ENCODE assay signal across 28 mouse cellular contexts in the genomic region with DNA sequence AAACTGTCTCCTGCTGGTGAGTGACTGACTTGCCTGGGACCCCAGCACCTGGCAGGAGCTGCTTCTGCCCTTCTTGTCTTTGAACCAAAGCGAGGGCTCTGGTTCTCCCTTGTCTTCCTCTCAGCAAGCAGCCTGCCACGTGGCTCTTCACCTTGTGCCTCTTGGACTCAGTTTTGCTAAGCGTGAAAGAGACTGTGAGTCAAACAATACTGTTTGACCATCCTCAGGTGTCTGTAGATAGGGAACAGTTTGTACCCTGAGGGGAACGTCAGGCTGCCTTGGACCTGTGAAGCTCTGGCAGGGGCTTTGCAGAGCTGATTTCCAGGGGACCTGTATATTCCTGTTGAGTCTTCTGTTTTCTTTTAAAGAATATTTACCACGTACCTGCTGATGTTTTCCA. TPM values are rescaled to one million over a fixed set of nuclear protein-coding genes. Genes with fewer than 3 reads are reported as not detected.
"Had no signal": no experiment of that assay in that cellular context is flagged by ENCODE, and none has a peak within 500 bp of the region (broad histone marks: within the 10 kb centered on the region; RNA-seq: fewer than 3 reads in every experiment).

No protein-coding gene starts in this region.

- H3K9ac ChIP-seq: heart, embryonic 12.5 days; heart, embryonic 13.5 days; heart, embryonic 15.5 days; hindbrain, embryonic 12.5 days; hindbrain, embryonic 13.5 days; hindbrain, embryonic 14.5 days; hindbrain, embryonic 15.5 days; kidney, embryonic 15.5 days had no signal

- H3K36me3 ChIP-seq: heart, embryonic 10.5 days; heart, embryonic 12.5 days; heart, embryonic 13.5 days; heart, embryonic 15.5 days; hindbrain, embryonic 10.5 days; hindbrain, embryonic 12.5 days; hindbrain, embryonic 13.5 days; hindbrain, embryonic 15.5 days; kidney, embryonic 15.5 days had no signal

- H3K27me3 ChIP-seq: heart, embryonic 12.5 days; heart, embryonic 15.5 days; hindbrain, embryonic 12.5 days; hindbrain, embryonic 13.5 days; hindbrain, embryonic 15.5 days; kidney, embryonic 15.5 days had no signal

- H3K27ac ChIP-seq: heart, embryonic 10.5 days; heart, embryonic 13.5 days; heart, embryonic 15.5 days; hindbrain, embryonic 10.5 days; hindbrain, embryonic 12.5 days; hindbrain, embryonic 13.5 days; hindbrain, embryonic 14.5 days; hindbrain, embryonic 15.5 days; hindbrain, postnatal 0 days; kidney, embryonic 15.5 days; kidney, postnatal 0 days; layer of hippocampus, adult 2 months; left cerebral cortex, adult 2 months had no signal

- H3K9me3 ChIP-seq: heart, embryonic 10.5 days; heart, embryonic 12.5 days; heart, embryonic 13.5 days; heart, embryonic 15.5 days; hindbrain, embryonic 10.5 days; hindbrain, embryonic 12.5 days; hindbrain, embryonic 13.5 days; hindbrain, embryonic 15.5 days; kidney, embryonic 15.5 days had no signal

- ATAC-seq: hindbrain, embryonic 16.5 days; hindbrain, postnatal 0 days had no signal

- H3K4me2 ChIP-seq: heart, embryonic 11.5 days; heart, embryonic 12.5 days; heart, embryonic 13.5 days; heart, embryonic 15.5 days; hindbrain, embryonic 12.5 days; hindbrain, embryonic 13.5 days; hindbrain, embryonic 14.5 days; hindbrain, embryonic 15.5 days; kidney, embryonic 15.5 days had no signal

- H3K4me1 ChIP-seq: heart, embryonic 10.5 days; heart, embryonic 12.5 days; heart, embryonic 13.5 days; heart, embryonic 15.5 days; hindbrain, embryonic 10.5 days; hindbrain, embryonic 12.5 days; hindbrain, embryonic 13.5 days; hindbrain, embryonic 15.5 days; kidney, embryonic 15.5 days had no signal

- DNase-seq: heart, postnatal 10 days; heart, postnatal 14 days; heart, postnatal 36 days; heart, postnatal 4 days; kidney, adult 18-20 months; layer of hippocampus, adult 9-11 months; layer of hippocampus, postnatal 36 days had no signal

- H3K4me3 ChIP-seq: heart, embryonic 10.5 days; heart, embryonic 12.5 days; heart, embryonic 13.5 days; heart, embryonic 15.5 days; hindbrain, embryonic 10.5 days; hindbrain, embryonic 12.5 days; hindbrain, embryonic 13.5 days; hindbrain, embryonic 15.5 days; kidney, embryonic 15.5 days; layer of hippocampus, adult 2 months; left cerebral cortex, adult 2 months had no signal

RNA-seq across cellular contexts. Expression of a gene that starts 39.7 kb away (rescaled TPM):
- total RNA-seq: heart, adult 8-10 months; heart, postnatal 25 days; heart, postnatal 36 days; hematopoietic stem cell, adult 5-6 weeks had no signal
- polyA plus RNA-seq: heart, embryonic 10.5 days; kidney, adult 2 months; kidney, embryonic 14.5 days had no signal
